19 mouse cellular contexts compared by ENCODE assay signal in the genomic region with DNA sequence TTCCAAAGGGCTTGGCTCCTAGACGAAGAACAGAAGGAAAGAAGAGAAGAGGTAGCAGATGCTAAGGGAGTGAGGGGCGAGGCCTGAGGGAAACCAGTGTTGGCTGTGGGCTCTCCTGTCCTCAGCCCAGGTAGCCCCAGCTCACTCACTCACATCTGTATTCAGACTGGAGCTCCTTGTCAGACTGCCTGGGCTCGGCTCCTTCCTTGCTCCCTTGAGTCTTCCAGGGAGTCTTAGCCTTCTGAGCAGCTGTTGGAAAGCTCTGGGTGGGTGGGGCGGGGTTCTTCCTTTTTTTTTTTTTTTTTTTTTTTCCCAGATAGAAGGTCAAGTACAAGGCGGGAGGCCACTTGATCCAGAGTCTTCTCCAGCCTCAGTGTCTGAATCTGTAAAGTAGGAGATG.
A peak's percentile ranks its signal among the peaks of the same experiment; 100 is the strongest.
DNase-seq lines count a peak whose midpoint lies in the region; ATAC-seq and TF ChIP-seq lines count a peak whose summit lies in the region.
"Had no signal": no experiment of that assay in that cellular context is flagged by ENCODE, and none has a peak within 500 bp of the region (broad histone marks: within the 10 kb centered on the region; RNA-seq: fewer than 3 reads in every experiment).

No protein-coding gene starts in this region.

- peaks cover 65% of the 10 kb centered on the region for H3K4me1 ChIP-seq in intestine, embryonic 16.5 days (ENCODE audit: control insufficient read depth, insufficient read depth, low read length)
- peaks cover 29% of the 10 kb centered on the region for H3K4me1 ChIP-seq in intestine, postnatal 0 days (replicated peaks; ENCODE audit: control insufficient read depth, insufficient read depth, low read length)
- peaks cover 3 to 19% of the 10 kb centered on the region in 2 experiments; a peak in 2 of 4 replicates for H3K4me1 ChIP-seq in ES-E14 (ENCODE audit: control insufficient read depth in 2 of 2, insufficient read depth in 2 of 2, low read length in 2 of 2, poor library complexity in 1 of 2)
- H3K4me1 ChIP-seq in midbrain, embryonic 14.5 days (ENCODE audit: control insufficient read depth, insufficient read depth, low read length) = peaks cover 14% of the 10 kb centered on the region

- no peak overlapping the region for H3ac ChIP-seq in myocyte (ENCODE audit: control insufficient read depth, insufficient read length)

- peak overlapping the region; percentile 49; the same call in 1 of the 2 replicates for H3K27ac ChIP-seq in intestine, embryonic 16.5 days (ENCODE audit: low read length)
- H3K27ac ChIP-seq in intestine, postnatal 0 days (ENCODE audit: low read depth, low read length) = no peak overlapping the region
- no peak overlapping the region for H3K27ac ChIP-seq in ES-E14 (ENCODE audit: insufficient read depth, low read depth, low read length, poor library complexity, severe bottlenecking)
- H3K27ac ChIP-seq in midbrain, embryonic 14.5 days (replicated peaks; ENCODE audit: low read depth, low read length) = no peak overlapping the region
- H3K27ac ChIP-seq: embryonic facial prominence, embryonic 12.5 days; kidney, postnatal 0 days; layer of hippocampus, adult 2 months; liver, embryonic 13.5 days; neural tube, embryonic 13.5 days had no signal

- WGBS in intestine, embryonic 16.5 days = 65% methylated on average over 5 of the region's 5 CpGs
- WGBS in intestine, postnatal 0 days = 56% methylated on average over 5 of the region's 5 CpGs
- WGBS in midbrain, embryonic 14.5 days = 83% methylated on average over 5 of the region's 5 CpGs

- peak; percentile 96 for DNase-seq in heart, adult 11 months
- no peak for DNase-seq in heart, postnatal 25 days (ENCODE audit: low spot score)
- no peak for DNase-seq in ES-E14 (ENCODE audit: low read depth, low spot score)
- DNase-seq in midbrain, embryonic 14.5 days = no peak
- DNase-seq in urinary bladder, postnatal 14 days (ENCODE audit: low spot score) = no peak
- DNase-seq: adrenal gland, postnatal 25 days; cerebellum, adult 18-20 months; forebrain, postnatal 0 days; liver, embryonic 13.5 days; thymus, adult 2 months had no signal

- H3K36me3 ChIP-seq in intestine, embryonic 16.5 days (ENCODE audit: control insufficient read depth, insufficient read depth, low read length) = no peaks in the 10 kb centered on the region
- no peaks in the 10 kb centered on the region for H3K36me3 ChIP-seq in intestine, postnatal 0 days (ENCODE audit: control insufficient read depth, insufficient read depth)
- H3K36me3 ChIP-seq in ES-E14 (ENCODE audit: control insufficient read depth, insufficient read depth, low read length, poor library complexity, severe bottlenecking) (no peaks in the 10 kb centered on the region), myocyte (ENCODE audit: control insufficient read depth, insufficient read depth) (no peaks in the 10 kb centered on the region)
- no peaks in the 10 kb centered on the region for H3K36me3 ChIP-seq in midbrain, embryonic 14.5 days (ENCODE audit: control insufficient read depth, insufficient read depth, low read length)
- H3K36me3 ChIP-seq: embryonic facial prominence, embryonic 12.5 days; liver, embryonic 13.5 days; neural tube, embryonic 13.5 days had no signal

- no peak for TF ChIP-seq POLR2A in myocyte (IDR thresholded peaks at IDR 0.05; ENCODE audit: insufficient read length, low read depth)

- no peak for ATAC-seq in intestine, embryonic 16.5 days
- no peak for ATAC-seq in intestine, postnatal 0 days
- no peak for ATAC-seq in midbrain, embryonic 14.5 days (ENCODE audit: low FRiP score, low TSS enrichment)
- ATAC-seq: activated CD4-positive, CD25-positive, alpha-beta regulatory T cell, adult 4 months; forebrain, postnatal 0 days had no signal

- no peaks in the 10 kb centered on the region for H3K9me3 ChIP-seq in intestine, embryonic 16.5 days (ENCODE audit: control insufficient read depth, low read length)
- no peaks in the 10 kb centered on the region for H3K9me3 ChIP-seq in intestine, postnatal 0 days (ENCODE audit: control insufficient read depth)
- no peaks in the 10 kb centered on the region for H3K9me3 ChIP-seq in ES-E14 (ENCODE audit: control insufficient read depth, insufficient read depth, low read depth, low read length)
- H3K9me3 ChIP-seq in midbrain, embryonic 14.5 days (ENCODE audit: control insufficient read depth, low read length) = no peaks in the 10 kb centered on the region
- H3K9me3 ChIP-seq: embryonic facial prominence, embryonic 12.5 days; liver, embryonic 13.5 days; neural tube, embryonic 13.5 days had no signal

- no peak overlapping the region for H3K4me3 ChIP-seq in intestine, embryonic 16.5 days (ENCODE audit: low read length)
- H3K4me3 ChIP-seq in intestine, postnatal 0 days (ENCODE audit: low read depth, low read length) = no peak overlapping the region
- H3K4me3 ChIP-seq in ES-E14 (ENCODE audit: insufficient read depth in 1 of 2, low read depth in 1 of 2, low read length in 2 of 2, poor library complexity in 1 of 2, severe bottlenecking in 1 of 2) (no peak overlapping the region), myocyte (peak overlapping the region; percentile 22)
- no peak overlapping the region for H3K4me3 ChIP-seq in midbrain, embryonic 14.5 days (replicated peaks; ENCODE audit: low read depth, low read length)
- H3K4me3 ChIP-seq: embryonic facial prominence, embryonic 12.5 days; layer of hippocampus, adult 2 months; liver, embryonic 13.5 days; neural tube, embryonic 13.5 days had no signal

- no peak overlapping the region for H3K9ac ChIP-seq in intestine, embryonic 16.5 days (ENCODE audit: low read depth, low read length)
- no peak overlapping the region for H3K9ac ChIP-seq in intestine, postnatal 0 days (ENCODE audit: low read depth, low read length)
- H3K9ac ChIP-seq in ES-E14 (ENCODE audit: insufficient read depth, low read depth, low read length, poor library complexity, severe bottlenecking) = no peak overlapping the region
- no peak overlapping the region for H3K9ac ChIP-seq in midbrain, embryonic 14.5 days (replicated peaks; ENCODE audit: low read length)
- H3K9ac ChIP-seq: embryonic facial prominence, embryonic 12.5 days; forebrain, postnatal 0 days; liver, embryonic 13.5 days; neural tube, embryonic 13.5 days had no signal

- intact Hi-C loops in heart, postnatal 25 days (cut with DNase I) = no loop called here

- H3K27me3 ChIP-seq in intestine, embryonic 16.5 days (replicated peaks; ENCODE audit: control insufficient read depth, insufficient read depth, low read length) = no peaks in the 10 kb centered on the region
- no peaks in the 10 kb centered on the region; the same call in 1 of the 2 replicates for H3K27me3 ChIP-seq in intestine, postnatal 0 days (replicated peaks; ENCODE audit: control insufficient read depth, insufficient read depth, low read length)
- H3K27me3 ChIP-seq in myocyte (ENCODE audit: control insufficient read depth, insufficient read depth, insufficient read length) = no peaks in the 10 kb centered on the region
- H3K27me3 ChIP-seq in midbrain, embryonic 14.5 days (ENCODE audit: control insufficient read depth, insufficient read depth, low read length) = no peaks in the 10 kb centered on the region
- H3K27me3 ChIP-seq: Patski had no signal

- no peak overlapping the region for H3K4me2 ChIP-seq in intestine, embryonic 16.5 days (ENCODE audit: low read depth, low read length)
- no peak overlapping the region for H3K4me2 ChIP-seq in intestine, postnatal 0 days (replicated peaks; ENCODE audit: low read depth)
- H3K4me2 ChIP-seq in myocyte (ENCODE audit: low read depth) = peak overlapping the region; percentile 84
- H3K4me2 ChIP-seq in midbrain, embryonic 14.5 days (ENCODE audit: low read length) = no peak overlapping the region
- H3K4me2 ChIP-seq: embryonic facial prominence, embryonic 12.5 days; liver, embryonic 13.5 days; neural tube, embryonic 13.5 days had no signal

- in situ Hi-C loops in ES-E14 (cut with MboI; ENCODE audit: low sequenced_read_pairs in 2 of 2, unreplicated experiment in 2 of 2) = no loop called here

- peaks cover 10% of the 10 kb centered on the region for H3K79me2 ChIP-seq in myocyte (ENCODE audit: control insufficient read depth, insufficient read depth)

- no peak for TF ChIP-seq CTCF in intestine, postnatal 0 days (IDR thresholded peaks at IDR 0.05; ENCODE audit: low read depth)

TF ChIP-seq in ES-E14, 5 proteins besides CTCF, POLR2A, EP300 and RAD21:
- TF ChIP-seq ZNF384 (IDR thresholded peaks at IDR 0.05; ENCODE audit: low read depth, low read length) (peak; percentile 61; the same call in 1 of the 2 replicates), ZC3H11A (IDR thresholded peaks at IDR 0.05; ENCODE audit: borderline replicate concordance, low read depth, low read length) (no peak)

TF ChIP-seq in myocyte, 11 proteins besides CTCF, POLR2A, EP300 and RAD21:
- no peak for TF ChIP-seq E2F4 (IDR thresholded peaks at IDR 0.05; ENCODE audit: insufficient read depth)
- no peak for TF ChIP-seq USF1 (IDR thresholded peaks at IDR 0.05; ENCODE audit: low read depth)
- no peak for TF ChIP-seq MYOG (IDR thresholded peaks at IDR 0.05; ENCODE audit: control insufficient read depth in 1 of 3, insufficient read depth in 1 of 3, insufficient read length in 2 of 3, low read depth in 2 of 3)
- no peak for TF ChIP-seq TCF12 (IDR thresholded peaks at IDR 0.05; ENCODE audit: insufficient read depth, poor library complexity, severe bottlenecking)
- TF ChIP-seq MAX (IDR thresholded peaks at IDR 0.05; ENCODE audit: low read depth) = no peak
- no peak for TF ChIP-seq REST (IDR thresholded peaks at IDR 0.05; ENCODE audit: insufficient read depth, insufficient read length)
- no peak for TF ChIP-seq SRF (IDR thresholded peaks at IDR 0.05; ENCODE audit: control insufficient read depth, insufficient read length, low read depth)
- TF ChIP-seq POLR2AphosphoS2 (IDR thresholded peaks at IDR 0.05; ENCODE audit: insufficient read length, low read depth) = no peak
- TF ChIP-seq MYOD1 (IDR thresholded peaks at IDR 0.05; ENCODE audit: control insufficient read depth in 1 of 3, insufficient read length in 2 of 3, low read depth in 2 of 3) = no peak
- TF ChIP-seq CEBPB (IDR thresholded peaks at IDR 0.05; ENCODE audit: insufficient read depth, poor library complexity, severe bottlenecking) = no peak
- no peak for TF ChIP-seq TCF3 (IDR thresholded peaks at IDR 0.05; ENCODE audit: insufficient read length, low read depth)
